Mouse (Mus musculus) splenic B cell, adult 2 months (primary cell): ENCODE measurements around the gene Tsks.

ENCODE experiments used
- DNase-seq: peaks from one replicate; pipeline ENCODE4 v3.0.0-alpha.2; 2011; ENCODE audit warnings: low read depth, low spot score
- H3K27me3 ChIP-seq: 2 replicates; pipeline ENCODE4 v1.6.1; 2012; ENCODE audit warnings: mild to moderate bottlenecking, low read length, moderate library complexity, mixed read lengths; ENCODE audit not compliant: control insufficient read depth, poor library complexity, insufficient read depth, severe bottlenecking
- H3K36me3 ChIP-seq: 2 replicates; pipeline ENCODE4 v1.6.1; 2012; ENCODE audit warnings: mild to moderate bottlenecking, low read length, moderate library complexity, mixed read lengths; ENCODE audit not compliant: control insufficient read depth, poor library complexity, insufficient read depth, severe bottlenecking

Gene Tsks

GRCm38 (mm10) chr7:44918219-44918618, 24.8 kb upstream of the Tsks start:
- peaks cover 2% of the 10 kb centered on the region; the same call in 1 of the 2 replicates for H3K36me3 ChIP-seq
- H3K27me3 ChIP-seq: no peaks in the 10 kb centered on the region
- no peak for DNase-seq

GRCm38 (mm10) chr7:44919127-44919526, 23.9 kb upstream of the Tsks start:
- no peak for DNase-seq
- no peaks in the 10 kb centered on the region for H3K27me3 ChIP-seq
- no peaks in the 10 kb centered on the region for H3K36me3 ChIP-seq

GRCm38 (mm10) chr7:44922530-44922929, 20.5 kb upstream of the Tsks start:
- Histone ChIP-seq H3K36me3 (no peaks in the 10 kb centered on the region), H3K27me3 (no peaks in the 10 kb centered on the region)
- DNase-seq: no peak

GRCm38 (mm10) chr7:44925468-44925867, 17.5 kb upstream of the Tsks start:
- Histone ChIP-seq H3K36me3 (no peaks in the 10 kb centered on the region), H3K27me3 (no peaks in the 10 kb centered on the region)
- peak; percentile 59 for DNase-seq

- H3K36me3 ChIP-seq: no peaks in the 10 kb centered on the region
- no peaks in the 10 kb centered on the region for H3K27me3 ChIP-seq
- DNase-seq: no peak
These were observed 14.4 kb upstream of the Tsks start for GRCm38 (mm10) chr7:44928570-44928969.

- DNase-seq: peak; percentile 100
- Histone ChIP-seq H3K36me3 (no peaks in the 10 kb centered on the region), H3K27me3 (no peaks in the 10 kb centered on the region; the same call in 1 of the 2 replicates)
These were observed 13.5 kb upstream of the Tsks start, which contains the start of gene Ap2a1 for GRCm38 (mm10) chr7:44929204-44930151. Gene Ap2a1 (minus strand): TSS chr7:44929496.

- H3K27me3 ChIP-seq: no peaks in the 10 kb centered on the region; the same call in 1 of the 2 replicates
- H3K36me3 ChIP-seq: no peaks in the 10 kb centered on the region
- no peak for DNase-seq
These were observed 4.3 kb upstream of the Tsks start for GRCm38 (mm10) chr7:44938680-44939079.

GRCm38 (mm10) chr7:44949922-44950321, 6.9 kb downstream of the Tsks start:
- Histone ChIP-seq H3K27me3 (no peaks in the 10 kb centered on the region), H3K36me3 (no peaks in the 10 kb centered on the region)
- DNase-seq: no peak

GRCm38 (mm10) chr7:44951960-44952359, 9.0 kb downstream of the Tsks start:
- H3K36me3 ChIP-seq: no peaks in the 10 kb centered on the region
- no peaks in the 10 kb centered on the region for H3K27me3 ChIP-seq
- peak; percentile 27 for DNase-seq

GRCm38 (mm10) chr7:44952611-44953306, 9.8 kb downstream of the Tsks start:
- Histone ChIP-seq H3K27me3 (no peaks in the 10 kb centered on the region), H3K36me3 (no peaks in the 10 kb centered on the region)
- DNase-seq: peak; percentile 74

- no peak for DNase-seq
- Histone ChIP-seq H3K27me3 (no peaks in the 10 kb centered on the region), H3K36me3 (no peaks in the 10 kb centered on the region)
These were observed 10.6 kb downstream of the Tsks start for GRCm38 (mm10) chr7:44953561-44953960.

- no peak for DNase-seq
- no peaks in the 10 kb centered on the region for H3K36me3 ChIP-seq
These were observed 11.3 kb downstream of the Tsks start for GRCm38 (mm10) chr7:44954091-44954885.

GRCm38 (mm10) chr7:44955628-44956027, 12.6 kb downstream of the Tsks start:
- no peaks in the 10 kb centered on the region for H3K36me3 ChIP-seq
- peak; percentile 69 for DNase-seq
- H3K27me3 ChIP-seq: no peaks in the 10 kb centered on the region

More at GRCm38 (mm10) chr7:44954091-44954885, 11.3 kb downstream of the Tsks start:
- no peaks in the 10 kb centered on the region for H3K27me3 ChIP-seq

GRCm38 (mm10) chr7:44956266-44956665, 13.3 kb downstream of the Tsks start:
- no peaks in the 10 kb centered on the region for H3K27me3 ChIP-seq
- DNase-seq: no peak
- no peaks in the 10 kb centered on the region for H3K36me3 ChIP-seq
